Mouse (Mus musculus) neural tube, embryonic 11.5 days (tissue): ENCODE results near the gene Reln. TPM values are rescaled to one million over a fixed set of nuclear protein-coding genes. Genes with fewer than 3 reads are reported as not detected.

ENCODE experiments used
- ATAC-seq: fragments of 200-750 bp; cut with Nextera tagmentation; 2 replicates; pipeline ENCODE4 v1.8.0; 2017; ENCODE audit warnings: moderate number of reproducible peaks, mild to moderate bottlenecking, moderate TSS enrichment, moderate library complexity; ENCODE audit not compliant: insufficient read depth, low FRiP score, low TSS enrichment
- DNase-seq: peaks from one replicate; pipeline ENCODE4 v3.0.0-alpha.2; 2015; ENCODE audit warnings: low spot score
- H3K27ac ChIP-seq: fragments of 300-500 bp; sonication (generic); 2 replicates; pipeline ENCODE4 v1.5.1; 2014; ENCODE audit warnings: low read depth, mild to moderate bottlenecking, low read length
- H3K27me3 ChIP-seq: fragments of 300-500 bp; sonication (generic); 2 replicates; pipeline ENCODE4 v1.6.1; 2014; ENCODE audit warnings: mild to moderate bottlenecking, low read length, mixed read lengths; ENCODE audit not compliant: control insufficient read depth, insufficient read depth
- H3K36me3 ChIP-seq: fragments of 300-500 bp; sonication (generic); 2 replicates; pipeline ENCODE4 v1.6.1; 2014; ENCODE audit warnings: mild to moderate bottlenecking, low read length, moderate library complexity, mixed read lengths; ENCODE audit not compliant: control insufficient read depth, insufficient read depth
- H3K4me1 ChIP-seq: fragments of 300-500 bp; sonication (generic); 2 replicates; pipeline ENCODE4 v1.6.1; 2014; ENCODE audit warnings: low read length, mixed read lengths; ENCODE audit not compliant: control insufficient read depth, insufficient read depth
- H3K4me2 ChIP-seq: fragments of 300-500 bp; sonication (generic); 2 replicates; pipeline ENCODE4 v1.6.1; 2014; ENCODE audit warnings: low read depth, mild to moderate bottlenecking, moderate library complexity
- H3K4me3 ChIP-seq: fragments of 300-500 bp; sonication (generic); 2 replicates; pipeline ENCODE4 v1.5.1; 2014; ENCODE audit warnings: low read depth, low read length
- H3K9ac ChIP-seq: fragments of 300-500 bp; sonication (generic); 2 replicates; pipeline ENCODE4 v1.6.1; 2014; ENCODE audit warnings: mild to moderate bottlenecking, low read length
- H3K9me3 ChIP-seq: fragments of 300-500 bp; sonication (generic); 2 replicates; pipeline ENCODE4 v1.6.1; 2016; ENCODE audit warnings: low read length; ENCODE audit not compliant: control insufficient read depth
- WGBS: fragments of 180-500 bp; shearing (Covaris S2); extraction: QIAGEN DNeasy Blood & Tissue Kit; methylation state at CpG from one replicate; pipeline ENCODE4 v1.1.7; 2014; 5-methylcytosine and 5-hydroxymethylcytosine counted together
- polyA plus RNA-seq: library from polyadenylated mRNA; unstranded; fragments of >200 nt; fragmentation: Nextera tagmentation; extraction: Ambion mirVana; gene quantifications from 2 replicates; pipeline ENCODE4 v1.2.1, GENCODE M21; 2014

The Reln gene
- polyA plus RNA-seq, 1 experiment from 2014 or later: 21.0 TPM

GRCm38 (mm10) chr5:21938138-21938537 is 406.4 kb downstream of the Reln start:
- Histone ChIP-seq H3K27me3 (no peaks in the 10 kb centered on the region), H3K9me3 (no peaks in the 10 kb centered on the region), H3K36me3 (no peaks in the 10 kb centered on the region), H3K27ac (no peak overlapping the region), H3K4me3 (no peak overlapping the region), H3K4me1 (no peaks in the 10 kb centered on the region), H3K4me2 (no peak overlapping the region), H3K9ac (no peak overlapping the region)
- ATAC-seq (no peak), DNase-seq (no peak)
- WGBS: 89% methylated on average over 5 of the region's 5 CpGs

GRCm38 (mm10) chr5:21936627-21937026 is 407.9 kb downstream of the Reln start:
- no peak overlapping the region for H3K4me3 ChIP-seq
- 96% methylated on average over 2 of the region's 2 CpGs for WGBS
- no peaks in the 10 kb centered on the region for H3K4me1 ChIP-seq
- no peaks in the 10 kb centered on the region for H3K27me3 ChIP-seq
- no peak overlapping the region for H3K27ac ChIP-seq
- no peaks in the 10 kb centered on the region for H3K36me3 ChIP-seq
- ATAC-seq (no peak), DNase-seq (no peak)
- H3K9me3 ChIP-seq: no peaks in the 10 kb centered on the region
- H3K9ac ChIP-seq: no peak overlapping the region
- no peak overlapping the region for H3K4me2 ChIP-seq

DNA sequence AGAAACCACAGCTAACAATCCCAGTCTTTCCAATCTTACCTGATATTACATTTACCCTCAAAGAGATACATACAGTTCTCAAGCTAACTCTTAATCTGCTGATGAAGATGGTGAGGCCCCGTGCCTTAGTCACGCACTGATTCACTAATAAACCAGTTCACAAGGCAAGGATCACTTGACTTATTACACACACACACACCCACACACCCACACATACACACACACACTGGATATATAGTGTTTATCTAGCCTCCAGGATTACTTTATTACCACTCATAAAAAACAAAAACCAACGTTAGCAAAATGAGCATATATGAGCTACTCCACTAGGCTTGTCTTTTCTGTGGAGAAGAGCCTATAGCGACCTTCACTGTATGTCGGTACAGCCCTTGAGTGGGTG is 408.4 kb downstream of the Reln start:
- Histone ChIP-seq H3K9ac (no peak overlapping the region), H3K27me3 (no peaks in the 10 kb centered on the region), H3K27ac (no peak overlapping the region), H3K9me3 (no peaks in the 10 kb centered on the region), H3K4me3 (no peak overlapping the region), H3K4me1 (no peaks in the 10 kb centered on the region), H3K4me2 (no peak overlapping the region), H3K36me3 (no peaks in the 10 kb centered on the region)
- ATAC-seq (no peak), DNase-seq (no peak)
- 83% methylated on average over 5 of the region's 5 CpGs for WGBS

GRCm38 (mm10) chr5:21934811-21935396 is 409.6 kb downstream of the Reln start:
- H3K9ac ChIP-seq: no peak overlapping the region
- peak; percentile 16 for DNase-seq
- no peaks in the 10 kb centered on the region for H3K9me3 ChIP-seq
- no peak overlapping the region for H3K27ac ChIP-seq
- H3K4me3 ChIP-seq: no peak overlapping the region
- no peak overlapping the region for H3K4me2 ChIP-seq
- no peaks in the 10 kb centered on the region for H3K4me1 ChIP-seq
- no peaks in the 10 kb centered on the region for H3K27me3 ChIP-seq
- H3K36me3 ChIP-seq: no peaks in the 10 kb centered on the region
- ATAC-seq: peak; percentile 68
- WGBS: 53% methylated on average over 13 of the region's 13 CpGs

DNA sequence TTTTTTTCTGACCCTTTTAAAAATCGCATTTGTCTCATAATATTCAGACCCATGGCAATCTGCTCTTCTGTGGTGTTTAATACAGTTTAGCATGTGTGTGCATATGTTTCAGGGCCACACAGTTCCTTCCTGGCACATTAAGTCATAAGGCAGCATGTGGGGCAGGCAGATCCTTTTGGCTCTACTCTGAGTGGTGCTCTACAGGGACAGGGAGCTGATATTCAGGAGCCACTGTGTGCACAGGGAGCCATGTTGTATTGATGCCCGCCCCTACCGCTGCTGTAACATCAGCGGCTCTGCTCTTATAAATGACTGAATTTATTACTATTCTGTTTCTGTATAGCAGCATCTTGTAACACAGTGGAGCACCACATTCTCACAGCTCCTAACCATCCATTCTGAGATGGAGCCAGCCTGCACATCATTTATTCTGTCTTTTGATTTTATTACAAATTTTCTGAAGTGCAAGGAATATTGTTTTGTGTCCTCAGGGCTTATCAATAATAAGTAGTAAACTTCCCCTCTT is 410.3 kb downstream of the Reln start:
- 88% methylated on average over 4 of the region's 4 CpGs for WGBS

GRCm38 (mm10) chr5:21933340-21934075 is 411.0 kb downstream of the Reln start:
- H3K27ac ChIP-seq: no peak overlapping the region
- no peak for ATAC-seq
- H3K4me1 ChIP-seq: no peaks in the 10 kb centered on the region
- 83% methylated on average over 8 of the region's 8 CpGs for WGBS
- no peaks in the 10 kb centered on the region for H3K27me3 ChIP-seq
- DNase-seq: no peak
- H3K4me3 ChIP-seq: no peak overlapping the region
- H3K9ac ChIP-seq: no peak overlapping the region
- no peaks in the 10 kb centered on the region for H3K36me3 ChIP-seq
- H3K4me2 ChIP-seq: no peak overlapping the region
- no peaks in the 10 kb centered on the region for H3K9me3 ChIP-seq

More for the DNA sequence above, 410.3 kb downstream of the Reln start:
- no peak for ATAC-seq
- DNase-seq: no peak
- Histone ChIP-seq H3K9me3 (no peaks in the 10 kb centered on the region), H3K9ac (no peak overlapping the region), H3K4me1 (no peaks in the 10 kb centered on the region), H3K27ac (no peak overlapping the region), H3K4me3 (no peak overlapping the region), H3K4me2 (no peak overlapping the region), H3K27me3 (no peaks in the 10 kb centered on the region), H3K36me3 (no peaks in the 10 kb centered on the region)

GRCm38 (mm10) chr5:21931151-21931550 is 413.4 kb downstream of the Reln start:
- no peak overlapping the region for H3K4me2 ChIP-seq
- H3K27ac ChIP-seq: no peak overlapping the region
- no peaks in the 10 kb centered on the region for H3K4me1 ChIP-seq
- no peak overlapping the region for H3K4me3 ChIP-seq
- no peaks in the 10 kb centered on the region for H3K36me3 ChIP-seq
- ATAC-seq (no peak), DNase-seq (no peak)
- H3K27me3 ChIP-seq: no peaks in the 10 kb centered on the region
- WGBS: 69% methylated on average over 4 of the region's 4 CpGs
- no peaks in the 10 kb centered on the region for H3K9me3 ChIP-seq
- H3K9ac ChIP-seq: no peak overlapping the region

- Histone ChIP-seq H3K36me3 (no peaks in the 10 kb centered on the region), H3K4me1 (no peaks in the 10 kb centered on the region), H3K9ac (no peak overlapping the region), H3K4me3 (no peak overlapping the region), H3K4me2 (no peak overlapping the region), H3K27ac (no peak overlapping the region), H3K9me3 (no peaks in the 10 kb centered on the region), H3K27me3 (no peaks in the 10 kb centered on the region)
- WGBS: 76% methylated on average over 6 of the region's 6 CpGs
- ATAC-seq (no peak), DNase-seq (no peak)
Observed at GRCm38 (mm10) chr5:21920310-21920709, 424.2 kb downstream of the Reln start.

- no peaks in the 10 kb centered on the region for H3K9me3 ChIP-seq
- no peak overlapping the region for H3K27ac ChIP-seq
- no peak for ATAC-seq
- H3K27me3 ChIP-seq: no peaks in the 10 kb centered on the region
- H3K9ac ChIP-seq: no peak overlapping the region
- H3K4me2 ChIP-seq: no peak overlapping the region
- no peaks in the 10 kb centered on the region for H3K36me3 ChIP-seq
- 77% methylated on average over 4 of the region's 4 CpGs for WGBS
- H3K4me3 ChIP-seq: no peak overlapping the region
- no peaks in the 10 kb centered on the region for H3K4me1 ChIP-seq
- DNase-seq: no peak
Observed at GRCm38 (mm10) chr5:21919281-21919780, 425.2 kb downstream of the Reln start.
